Mouse (Mus musculus) lung, postnatal 0 days (tissue): Measurements from ENCODE around the gene Pcp2. TPM values are rescaled to one million over a fixed set of nuclear protein-coding genes. Genes with fewer than 3 reads are reported as not detected.
"Not testable (repeated sequence)": the region's sequence is repeated elsewhere in the genome, so short reads cannot be mapped to it uniquely, and the experiment has no call there.

ENCODE experiments used
- ATAC-seq: fragments of 200-750 bp; cut with Nextera tagmentation; 2 replicates; pipeline ENCODE4 v1.8.0; 2017; ENCODE audit warnings: moderate library complexity
- DNase-seq: peaks from one replicate; pipeline ENCODE4 v3.0.0-alpha.2; 2016; ENCODE audit warnings: low spot score
- H3K27ac ChIP-seq: fragments of 300-500 bp; sonication (generic); 2 replicates; pipeline ENCODE4 v1.5.1; 2014; ENCODE audit warnings: antibody characterized with exemption, mild to moderate bottlenecking, low read length, mixed read lengths
- H3K27me3 ChIP-seq: fragments of 300-500 bp; sonication (generic); replicated peaks from 2 replicates; pipeline ENCODE4 v1.6.1; 2014; ENCODE audit warnings: low read length, mixed read lengths; ENCODE audit not compliant: insufficient read depth
- H3K36me3 ChIP-seq: fragments of 300-500 bp; sonication (generic); 2 replicates; pipeline ENCODE4 v1.6.1; 2014; ENCODE audit warnings: low read length, mixed read lengths; ENCODE audit not compliant: insufficient read depth
- H3K4me1 ChIP-seq: fragments of 300-500 bp; sonication (generic); 2 replicates; pipeline ENCODE4 v1.6.1; 2014; ENCODE audit warnings: antibody characterized with exemption, low read depth, low read length, mixed read lengths; ENCODE audit not compliant: insufficient read depth
- H3K4me2 ChIP-seq: fragments of 300-500 bp; sonication (generic); replicated peaks from 2 replicates; pipeline ENCODE4 v1.6.1; 2014; ENCODE audit warnings: low read depth, mild to moderate bottlenecking, low read length, moderate library complexity, mixed read lengths
- H3K4me3 ChIP-seq: fragments of 300-500 bp; sonication (generic); 2 replicates; pipeline ENCODE4 v1.5.1; 2014; ENCODE audit warnings: low read depth, low read length
- H3K9ac ChIP-seq: fragments of 300-500 bp; sonication (generic); replicated peaks from 2 replicates; pipeline ENCODE4 v1.6.1; 2014; ENCODE audit warnings: low read depth, mild to moderate bottlenecking
- H3K9me3 ChIP-seq: fragments of 300-500 bp; sonication (generic); 2 replicates; pipeline ENCODE4 v1.6.1; 2016; ENCODE audit warnings: low read length, mixed read lengths
- CTCF ChIP-seq: IDR thresholded peaks from 2 replicates; pipeline ENCODE4 v1.5.1; 2016; ENCODE audit warnings: antibody characterized with exemption, mild to moderate bottlenecking
- EP300 ChIP-seq: IDR thresholded peaks from 2 replicates; pipeline ENCODE4 v1.6.1; 2016; ENCODE audit warnings: antibody characterized with exemption, mild to moderate bottlenecking, control low read depth
- WGBS: fragments of 180-500 bp; shearing (Covaris S2); extraction: QIAGEN DNeasy Blood & Tissue Kit; methylation state at CpG from one replicate; pipeline ENCODE4 v1.1.7; 2014; 5-methylcytosine and 5-hydroxymethylcytosine counted together
- polyA plus RNA-seq: library from polyadenylated mRNA; unstranded; fragments of >200 nt; fragmentation: Nextera tagmentation; extraction: Ambion mirVana; gene quantifications from 2 replicates; pipeline ENCODE4 v1.2.1, GENCODE M21; 2015

The Pcp2 gene
- polyA plus RNA-seq, 1 experiment from 2014 or later = not detected

- no peak for ATAC-seq
These were observed 31.9 kb downstream of the Pcp2 start for GRCm38 (mm10) chr8:3593470-3593869.

GRCm38 (mm10) chr8:3588258-3588633 lies 37.1 kb downstream of the Pcp2 start:
- Histone ChIP-seq H3K4me2 (peak overlapping the region; percentile 85), H3K4me3 (peak overlapping the region; percentile 62), H3K27ac (peak overlapping the region; percentile 77; the same call in 1 of the 2 replicates), H3K4me1 (no peaks in the 10 kb centered on the region), H3K36me3 (no peaks in the 10 kb centered on the region), H3K9ac (peak overlapping the region; percentile 51), H3K9me3 (no peaks in the 10 kb centered on the region), H3K27me3 (peaks cover 5% of the 10 kb centered on the region; the same call in 1 of the 2 replicates)
- TF ChIP-seq EP300 = no peak
- TF ChIP-seq CTCF = no peak
- ATAC-seq (peak; percentile 27), DNase-seq (no peak)
- WGBS = 5% methylated on average over 11 of the region's 11 CpGs

More at GRCm38 (mm10) chr8:3593470-3593869, 31.9 kb downstream of the Pcp2 start:
- no peak overlapping the region for H3K4me2 ChIP-seq
- H3K4me1 ChIP-seq = no peaks in the 10 kb centered on the region
- H3K4me3 ChIP-seq = no peak overlapping the region
- 58% methylated on average over 3 of the region's 3 CpGs for WGBS
- no peak for DNase-seq
- 0 out of 2 replicates have a peak overlapping the region, but pooled peaks have one; percentile 21 for H3K27ac ChIP-seq
- H3K27me3 ChIP-seq = no peaks in the 10 kb centered on the region
- no peak overlapping the region for H3K9ac ChIP-seq
- no peak for TF ChIP-seq EP300
- no peaks in the 10 kb centered on the region for H3K36me3 ChIP-seq
- H3K9me3 ChIP-seq = no peaks in the 10 kb centered on the region

- Histone ChIP-seq H3K4me3 (peak overlapping the region; percentile 62), H3K9ac (peak overlapping the region; percentile 51), H3K4me2 (peak overlapping the region; percentile 85), H3K4me1 (no peaks in the 10 kb centered on the region), H3K9me3 (no peaks in the 10 kb centered on the region), H3K36me3 (no peaks in the 10 kb centered on the region), H3K27ac (peak overlapping the region; percentile 77), H3K27me3 (peaks cover 5% of the 10 kb centered on the region; the same call in 1 of the 2 replicates)
- ATAC-seq (peak; percentile 90), DNase-seq (peak; percentile 78)
- no peak for TF ChIP-seq EP300
- no peak for TF ChIP-seq CTCF
- 2% methylated on average over 75 of the region's 77 CpGs for WGBS
These were observed 37.7 kb downstream of the Pcp2 start for GRCm38 (mm10) chr8:3587391-3588257.

DNA sequence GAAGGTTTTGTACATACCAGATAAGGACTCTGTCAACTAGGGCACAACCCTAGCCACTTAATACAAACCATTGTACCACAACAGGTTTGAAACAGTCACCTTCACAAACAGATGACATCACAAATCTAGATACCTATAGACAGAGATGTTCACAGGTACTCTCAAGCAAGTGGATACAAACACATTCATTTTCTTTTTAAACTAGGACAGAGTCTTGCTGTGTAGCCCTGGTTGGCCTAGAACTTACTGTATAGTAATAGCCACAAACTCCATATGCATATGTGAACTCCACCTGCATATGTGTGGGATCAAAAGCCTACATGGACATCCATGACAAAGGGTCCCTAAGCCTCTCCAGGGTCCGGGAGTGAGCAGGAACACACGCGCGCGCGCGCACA lies 38.4 kb downstream of the Pcp2 start, which contains the start of gene Camsap3:
TSS of gene Camsap3 (plus strand) at position 301 of the 398 bp plus-strand sequence.
- Histone ChIP-seq H3K9me3 (no peaks in the 10 kb centered on the region), H3K27me3 (peaks cover 5% of the 10 kb centered on the region; the same call in 1 of the 2 replicates), H3K27ac (peak within 1 kb of the TSS; percentile 77), H3K36me3 (no peaks in the 10 kb centered on the region), H3K9ac (peak within 1 kb of the TSS; percentile 51), H3K4me1 (no peaks in the 10 kb centered on the region), H3K4me3 (peak within 1 kb of the TSS; percentile 62), H3K4me2 (peak within 1 kb of the TSS; percentile 85)
- ATAC-seq (no peak), DNase-seq (no peak)
- 0% methylated on average over 4 of the region's 7 CpGs for WGBS
- TF ChIP-seq EP300 = no peak
- no peak for TF ChIP-seq CTCF

- no peaks in the 10 kb centered on the region for H3K4me1 ChIP-seq
- no peaks in the 10 kb centered on the region for H3K36me3 ChIP-seq
- no peak overlapping the region for H3K9ac ChIP-seq
- 76% methylated on average over 2 of the region's 2 CpGs for WGBS
- no peak for TF ChIP-seq CTCF
- TF ChIP-seq EP300 = no peak
- DNase-seq (no peak), ATAC-seq (no peak)
- peaks cover 5% of the 10 kb centered on the region; the same call in 1 of the 2 replicates for H3K27me3 ChIP-seq
- no peak overlapping the region for H3K4me2 ChIP-seq
- no peak overlapping the region for H3K4me3 ChIP-seq
- H3K27ac ChIP-seq = no peak overlapping the region
- no peaks in the 10 kb centered on the region for H3K9me3 ChIP-seq
These were observed 38.9 kb downstream of the Pcp2 start for GRCm38 (mm10) chr8:3586452-3586851.

- not testable (repeated sequence) for H3K4me2 ChIP-seq, H3K4me1 ChIP-seq, ATAC-seq, H3K36me3 ChIP-seq, H3K27me3 ChIP-seq, H3K9me3 ChIP-seq, DNase-seq, H3K4me3 ChIP-seq, H3K27ac ChIP-seq, H3K9ac ChIP-seq
- 90% methylated on average over 1 of the region's 3 CpGs for WGBS
These were observed 43.4 kb downstream of the Pcp2 start for GRCm38 (mm10) chr8:3581961-3582360.
